Mouse (Mus musculus): ENCODE data around the gene Kif2c.

Kif2c gene

DNA sequence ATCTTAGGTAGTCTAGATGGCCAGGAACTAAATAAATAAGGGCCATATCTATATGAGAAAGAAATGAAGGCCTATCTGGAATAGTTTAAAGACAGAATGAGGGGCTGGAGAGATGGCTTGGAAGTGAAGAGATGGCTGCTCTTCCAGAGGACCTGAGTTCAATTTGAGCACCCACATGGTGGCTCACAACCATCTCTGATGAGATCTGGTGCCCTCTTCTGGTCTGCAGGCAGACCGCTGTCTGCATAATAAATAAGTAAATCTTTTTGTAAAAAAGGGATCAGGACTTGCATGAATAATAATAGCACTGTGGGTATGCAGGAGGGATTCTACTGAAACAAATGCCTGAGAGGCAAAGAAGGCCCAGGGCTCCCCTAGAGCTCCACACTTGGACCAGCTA is 69.2 kb downstream of the Kif2c start:
- no peak for DNase-seq

DNA sequence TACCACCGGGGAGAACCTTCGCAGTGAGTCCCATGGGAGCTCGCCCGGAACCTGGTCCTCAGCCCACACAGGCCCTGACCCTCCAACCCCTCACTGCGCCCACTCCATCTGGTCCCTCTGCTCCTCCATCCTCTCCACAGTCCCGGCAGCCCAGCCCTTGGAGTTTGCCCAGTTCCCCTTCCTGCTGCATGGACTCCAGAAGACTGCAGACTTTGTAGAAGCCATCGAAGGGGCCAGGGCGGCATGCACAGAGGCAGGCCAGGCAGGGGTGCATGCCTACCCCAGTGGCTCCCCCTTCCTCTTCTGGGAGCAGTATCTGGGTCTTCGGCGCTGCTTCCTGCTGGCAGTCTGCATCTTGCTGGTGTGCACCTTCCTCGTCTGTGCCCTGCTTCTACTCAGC is 71.5 kb downstream of the Kif2c start:
- DNase-seq = no peak

DNA sequence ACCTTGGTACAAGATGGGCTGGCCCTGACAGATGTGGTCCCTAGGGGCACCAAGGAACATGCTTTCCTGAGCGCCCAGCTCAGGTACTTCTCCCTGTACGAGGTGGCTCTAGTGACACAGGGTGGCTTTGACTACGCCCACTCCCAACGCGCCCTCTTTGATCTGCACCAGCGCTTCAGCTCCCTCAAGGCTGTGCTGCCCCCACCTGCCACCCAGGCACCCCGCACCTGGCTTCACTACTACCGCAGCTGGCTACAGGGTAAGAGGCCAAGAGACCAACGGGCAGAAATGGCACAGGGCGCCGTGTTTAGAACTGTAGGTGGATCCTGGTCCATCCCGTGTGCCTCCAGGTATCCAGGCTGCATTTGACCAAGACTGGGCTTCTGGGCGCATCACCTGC is 72.2 kb downstream of the Kif2c start:
- DNase-seq = no peak

All from cerebellum, postnatal 25 days (tissue).